8 mouse cellular contexts compared by ENCODE assay signal in the genomic region with DNA sequence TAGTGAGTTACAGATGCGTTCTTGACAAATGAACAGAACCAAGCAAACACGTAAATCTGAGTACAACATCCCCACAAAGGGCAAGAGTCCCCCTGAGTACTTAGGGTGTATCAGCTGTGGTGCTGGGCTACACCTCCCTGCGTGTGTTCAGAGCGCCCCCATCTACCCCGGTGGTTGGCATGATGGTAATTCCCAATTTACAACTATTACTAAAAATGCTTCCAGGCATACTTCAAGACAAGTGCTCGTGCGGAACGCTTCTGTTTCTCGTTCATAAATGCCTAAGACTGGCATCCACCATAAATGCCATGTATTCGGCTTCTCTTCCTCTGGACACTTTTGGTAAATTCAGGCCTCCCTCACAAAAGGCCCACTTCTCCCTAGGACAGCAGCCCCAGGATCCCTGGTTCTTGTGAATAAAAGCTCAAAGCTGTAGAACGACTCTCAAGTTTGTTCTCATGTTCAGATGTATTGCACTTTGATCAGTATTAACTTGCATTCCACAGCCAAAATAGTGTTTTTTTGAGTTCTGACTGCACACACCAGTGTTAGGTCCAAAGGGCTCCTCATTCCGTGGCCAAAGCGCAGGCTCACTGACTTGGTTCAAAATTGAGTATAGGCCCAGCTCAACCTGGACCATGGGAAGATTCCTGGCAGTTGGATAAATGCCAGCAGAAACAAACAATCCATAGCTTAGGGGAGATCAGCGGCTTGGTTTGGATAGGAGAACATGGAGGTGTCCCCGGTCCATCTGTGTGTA. TPM values are rescaled to one million over a fixed set of nuclear protein-coding genes. Genes with fewer than 3 reads are reported as not detected.
DNase-seq lines count a peak whose midpoint lies in the region; ATAC-seq and TF ChIP-seq lines count a peak whose summit lies in the region.

No protein-coding gene starts in this region.

- no peaks in the 10 kb centered on the region for H3K9me3 ChIP-seq in E14TG2a.4 (ENCODE audit: low read length)
- no peaks in the 10 kb centered on the region for H3K9me3 ChIP-seq in hindbrain, embryonic 16.5 days (ENCODE audit: control insufficient read depth, low read length)

- peaks cover 34% of the 10 kb centered on the region for H3K4me1 ChIP-seq in E14TG2a.4 (replicated peaks; ENCODE audit: low read depth, low read length)
- H3K4me1 ChIP-seq in hindbrain, embryonic 16.5 days (ENCODE audit: control insufficient read depth, insufficient read depth, low read depth, low read length): peaks cover 5% of the 10 kb centered on the region; the same call in 1 of the 2 replicates

- H3K4me3 ChIP-seq in E14TG2a.4 (replicated peaks; ENCODE audit: low read length): peak overlapping the region; percentile 82
- H3K4me3 ChIP-seq in gastrocnemius, adult 2 months: peak overlapping the region; percentile 82
- H3K4me3 ChIP-seq in hindbrain, embryonic 16.5 days (ENCODE audit: low read length): peak overlapping the region; percentile 53

- H3K9ac ChIP-seq in hindbrain, embryonic 16.5 days (ENCODE audit: low read depth, low read length): peak overlapping the region; percentile 63; the same call in 1 of the 2 replicates

- peak overlapping the region; percentile 87 for H3K4me2 ChIP-seq in hindbrain, embryonic 16.5 days (ENCODE audit: low read length)

- intact Hi-C loops in gastrocnemius, adult 2 months (cut with DNase I): no loop called here
- intact Hi-C loops in left cerebral cortex, postnatal 4 days (cut with DNase I): no loop called here

- peak; percentile 72 to 79 for DNase-seq in adrenal gland, postnatal 36 days
- DNase-seq in gastrocnemius, adult 2 months: peak; percentile 52
- peak; percentile 36 for DNase-seq in left cerebral cortex, postnatal 4 days
- DNase-seq in right cerebral cortex, postnatal 14 days: peak; percentile 14
- DNase-seq in c-Kit-positive CD71-positive TER-119-positive erythroid progenitor cells, embryonic 14.5 days (ENCODE audit: low spot score): no peak

- TF ChIP-seq CTCF in E14TG2a.4 (conservative IDR thresholded peaks at IDR 0.05; ENCODE audit: low read length): no peak
- TF ChIP-seq CTCF in gastrocnemius, adult 2 months (IDR thresholded peaks at IDR 0.05): peak; percentile 38

- H3K27ac ChIP-seq in gastrocnemius, adult 2 months: peak overlapping the region; percentile 88
- H3K27ac ChIP-seq in hindbrain, embryonic 16.5 days (ENCODE audit: low read depth, low read length): no peak overlapping the region

- WGBS in hindbrain, embryonic 16.5 days: 42% methylated on average over 15 of the region's 15 CpGs

- no peaks in the 10 kb centered on the region for H3K27me3 ChIP-seq in E14TG2a.4 (ENCODE audit: insufficient read depth, low read length)
- no peaks in the 10 kb centered on the region for H3K27me3 ChIP-seq in hindbrain, embryonic 16.5 days (replicated peaks; ENCODE audit: control insufficient read depth, insufficient read depth, low read length)

- peak; percentile 80 for ATAC-seq in hindbrain, embryonic 16.5 days
- ATAC-seq in megakaryocyte-erythroid progenitor cell, adult 5-6 weeks (replicated peaks; ENCODE audit: low FRiP score, low TSS enrichment, poor library complexity, severe bottlenecking): peak; percentile 69; the same call in 1 of the 2 replicates

- peaks cover 37% of the 10 kb centered on the region for H3K36me3 ChIP-seq in E14TG2a.4 (ENCODE audit: insufficient read depth, low read length)
- no peaks in the 10 kb centered on the region for H3K36me3 ChIP-seq in hindbrain, embryonic 16.5 days (ENCODE audit: control insufficient read depth, insufficient read depth, low read length)

RNA-seq across cellular contexts. Expression of a gene that starts 0.6 kb away (rescaled TPM):
- 1 to 10 TPM; 5.9 to 7.8 TPM for total RNA-seq in adrenal gland, postnatal 36 days (2021)
- under 1 TPM; 0.84 to 0.89 TPM for total RNA-seq in gastrocnemius, adult 2 months (2021)
- 1.1 and 2.1 TPM in 2 replicates for polyA plus RNA-seq in hindbrain, embryonic 16.5 days (2015; fragmentation: Nextera tagmentation; extraction: Ambion mirVana)
- total RNA-seq in left cerebral cortex, postnatal 4 days (2021): 1 to 10 TPM in 1 of 2 experiments, under 1 TPM in 1; 0.96 to 1.2 TPM
- 1.2 and 1.6 TPM in 2 replicates for total RNA-seq in megakaryocyte-erythroid progenitor cell, adult 5-6 weeks (2014; fragmentation: Nextera tagmentation)
- 3.0 and 11.7 TPM in 2 replicates for total RNA-seq in megakaryocyte-erythroid progenitor cell, adult 5-6 weeks (2017)

RNA-seq across cellular contexts. Expression of a gene that starts 23.2 kb away (rescaled TPM):
- 10 to 100 TPM; 23.7 to 32.5 TPM for total RNA-seq in adrenal gland, postnatal 36 days (2021)
- total RNA-seq in gastrocnemius, adult 2 months (2021): 10 to 100 TPM; 19.1 to 23.8 TPM
- polyA plus RNA-seq in hindbrain, embryonic 16.5 days (2015; fragmentation: Nextera tagmentation; extraction: Ambion mirVana): 6.2 and 7.3 TPM in 2 replicates
- 1 to 10 TPM; 4.9 to 5.4 TPM for total RNA-seq in left cerebral cortex, postnatal 4 days (2021)
- total RNA-seq in megakaryocyte-erythroid progenitor cell, adult 5-6 weeks (2014; fragmentation: Nextera tagmentation): 30.2 and 40.8 TPM in 2 replicates
- 55.3 and 62.6 TPM in 2 replicates for total RNA-seq in megakaryocyte-erythroid progenitor cell, adult 5-6 weeks (2017)

RNA-seq across cellular contexts. Expression of a gene that starts 31.8 kb away (rescaled TPM):
- 10 to 100 TPM; 25.8 to 27.3 TPM for total RNA-seq in adrenal gland, postnatal 36 days (2021)
- 10 to 100 TPM; 22.2 to 24.8 TPM for total RNA-seq in gastrocnemius, adult 2 months (2021)
- polyA plus RNA-seq in hindbrain, embryonic 16.5 days (2015; fragmentation: Nextera tagmentation; extraction: Ambion mirVana): 52.8 and 53.4 TPM in 2 replicates
- total RNA-seq in left cerebral cortex, postnatal 4 days (2021): 10 to 100 TPM; 51.5 to 54.6 TPM
- total RNA-seq in megakaryocyte-erythroid progenitor cell, adult 5-6 weeks (2014; fragmentation: Nextera tagmentation): 3.9 and 7.7 TPM in 2 replicates
- 3.4 and 5.4 TPM in 2 replicates for total RNA-seq in megakaryocyte-erythroid progenitor cell, adult 5-6 weeks (2017)

RNA-seq across cellular contexts. Expression of a gene that starts 40.8 kb away (rescaled TPM):
- 1 to 10 TPM; 1.2 to 1.4 TPM for total RNA-seq in adrenal gland, postnatal 36 days (2021)
- total RNA-seq in gastrocnemius, adult 2 months (2021): not detected
- polyA plus RNA-seq in hindbrain, embryonic 16.5 days (2015; fragmentation: Nextera tagmentation; extraction: Ambion mirVana): not detected in 2 replicates
- total RNA-seq in left cerebral cortex, postnatal 4 days (2021): under 1 TPM in 1 of 2 experiments, not detected in 1; 0.64 TPM
- total RNA-seq in megakaryocyte-erythroid progenitor cell, adult 5-6 weeks (2014; fragmentation: Nextera tagmentation): not detected in 2 replicates
- not detected in 2 replicates for total RNA-seq in megakaryocyte-erythroid progenitor cell, adult 5-6 weeks (2017)
